Mouse (Mus musculus) G1E-ER4 (cell line): ENCODE measurements around the gene Kdm6a. TPM values are rescaled to one million over a fixed set of nuclear protein-coding genes. Genes with fewer than 3 reads are reported as not detected.
A peak's percentile ranks its signal among the peaks of the same experiment; 100 is the strongest.

Experiments
- GATA1 ChIP-seq: IDR thresholded peaks from one replicate; pipeline ENCODE4 v1.8.0; 2012; ENCODE audit warnings: low read length, inconsistent platforms
- polyA plus RNA-seq: library from polyadenylated mRNA; stranded (reverse); fragments of >175 nt; gene quantifications from 2 replicates; pipeline ENCODE4 v1.2.3, GENCODE M21; 2012

Kdm6a gene
- 29.5 and 36.6 TPM in 2 replicates for polyA plus RNA-seq

DNA sequence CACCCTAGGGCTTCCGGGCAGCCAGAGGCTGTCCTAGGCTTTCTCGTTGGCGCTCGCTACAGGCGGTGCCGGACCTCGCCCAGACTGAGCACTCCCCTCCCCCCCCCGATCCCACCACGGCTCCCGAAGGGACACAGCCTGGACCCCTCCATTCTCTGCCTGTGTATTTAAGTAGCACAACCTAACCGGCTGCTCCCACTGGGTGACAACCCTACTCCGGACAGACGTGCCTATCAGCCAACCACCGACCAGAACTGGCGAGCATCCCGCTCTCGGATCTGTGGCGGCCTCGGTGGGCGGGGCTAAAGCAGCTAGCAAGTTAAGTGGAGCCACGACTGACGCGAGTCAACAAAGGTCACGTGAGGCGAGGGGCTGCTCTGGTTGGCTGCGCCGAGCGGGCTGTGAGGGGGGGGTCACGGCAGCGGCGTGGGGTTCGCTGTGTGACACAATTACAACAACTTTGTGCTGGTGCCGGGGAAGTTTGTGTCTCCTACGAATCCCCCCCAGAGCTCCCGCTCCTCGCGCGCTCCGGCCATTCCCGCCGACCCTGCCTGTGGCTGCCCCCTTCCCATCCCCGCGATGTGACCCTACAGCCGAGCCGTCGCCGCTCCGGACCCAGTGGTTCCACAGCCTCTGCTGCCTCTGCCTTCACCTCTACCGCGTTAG lies at the start of gene Kdm6a:
Kdm6a (plus strand) TSS at position 384 of the 666 bp plus-strand sequence.
- TF ChIP-seq GATA1, result no peak

DNA sequence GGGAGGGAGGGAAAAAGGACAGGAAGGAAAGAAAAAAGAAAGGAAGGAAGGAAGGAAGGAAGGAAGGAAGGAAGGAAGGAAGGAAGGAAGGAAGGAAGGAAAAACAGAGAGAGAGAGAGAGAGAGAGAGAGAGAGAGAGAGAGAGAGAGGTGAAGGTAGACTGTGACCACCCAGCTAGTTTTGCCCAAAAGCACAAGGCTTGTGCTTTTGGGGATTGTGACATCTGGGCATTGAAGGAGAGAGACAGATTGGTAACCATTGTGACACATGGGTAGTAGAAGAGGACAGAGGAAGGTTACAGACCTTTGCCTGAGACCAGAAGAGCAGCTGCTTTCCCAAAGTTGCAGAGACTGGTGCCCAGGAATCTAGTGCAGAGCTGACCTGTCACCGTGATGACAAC lies 16.8 kb upstream of the Kdm6a start, which contains the start of gene Dusp21:
Dusp21 (plus strand) TSS at position 301 of the 400 bp plus-strand sequence.
- no peak for TF ChIP-seq GATA1

DNA sequence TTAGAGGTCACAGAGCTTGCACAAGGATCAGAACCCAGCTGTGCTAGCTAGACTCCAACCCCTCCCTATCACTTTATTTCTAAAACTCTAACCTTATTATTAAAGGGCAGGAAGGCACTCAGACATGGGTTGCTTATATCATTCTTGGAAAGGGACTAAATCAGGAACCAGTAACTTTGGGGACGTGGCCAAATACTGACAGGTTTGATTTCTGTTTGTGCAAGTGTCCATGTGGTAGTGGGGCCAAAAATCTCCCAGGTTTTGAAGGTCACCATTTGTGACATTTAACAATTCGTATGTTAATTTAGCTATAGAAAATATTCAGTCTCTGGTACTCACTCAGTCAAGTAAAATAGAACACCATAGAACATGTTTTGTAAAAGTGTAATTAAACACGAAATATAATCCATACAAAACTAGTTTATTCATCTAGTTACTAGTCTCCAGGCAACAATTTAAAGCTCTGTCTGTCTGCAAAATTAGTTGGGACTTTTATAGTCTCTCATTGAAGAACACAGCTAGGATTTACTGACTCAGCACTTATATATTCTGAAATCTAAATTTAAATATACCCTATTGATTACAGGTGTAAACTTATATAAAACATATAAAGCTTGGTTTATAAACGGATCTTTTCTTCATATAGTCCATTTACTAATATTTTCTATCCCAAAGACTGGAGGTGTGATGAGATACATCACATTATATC lies 1.5 kb upstream of the Kdm6a start:
- no peak for TF ChIP-seq GATA1

DNA sequence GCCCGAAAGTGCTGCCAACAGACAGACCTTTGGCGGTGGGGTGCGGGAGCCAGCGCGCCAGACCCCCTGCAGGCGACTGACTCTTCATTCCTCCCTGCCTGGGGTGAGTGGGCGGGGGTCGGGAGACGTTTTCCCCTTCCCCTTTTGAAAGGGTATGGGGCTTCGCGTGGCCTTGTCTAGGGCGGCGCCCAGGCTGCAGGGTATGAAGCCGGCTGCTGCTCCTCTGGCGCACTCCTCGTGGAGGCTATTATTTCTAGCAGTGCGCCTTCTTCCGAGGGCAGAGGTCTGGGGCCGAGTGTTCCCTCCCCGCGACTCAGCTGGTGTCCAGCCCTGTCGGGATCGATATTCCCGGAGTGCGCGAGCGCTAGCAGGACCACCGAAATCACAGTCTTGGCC lies 581 bp upstream of the Kdm6a start:
- TF ChIP-seq GATA1, result no peak

GRCm38 (mm10) chrX:18162861-18163731 lies 721 bp downstream of the Kdm6a start:
- TF ChIP-seq GATA1, result no peak

GRCm38 (mm10) chrX:18163917-18164624 lies 1.7 kb downstream of the Kdm6a start:
- TF ChIP-seq GATA1, result no peak

DNA sequence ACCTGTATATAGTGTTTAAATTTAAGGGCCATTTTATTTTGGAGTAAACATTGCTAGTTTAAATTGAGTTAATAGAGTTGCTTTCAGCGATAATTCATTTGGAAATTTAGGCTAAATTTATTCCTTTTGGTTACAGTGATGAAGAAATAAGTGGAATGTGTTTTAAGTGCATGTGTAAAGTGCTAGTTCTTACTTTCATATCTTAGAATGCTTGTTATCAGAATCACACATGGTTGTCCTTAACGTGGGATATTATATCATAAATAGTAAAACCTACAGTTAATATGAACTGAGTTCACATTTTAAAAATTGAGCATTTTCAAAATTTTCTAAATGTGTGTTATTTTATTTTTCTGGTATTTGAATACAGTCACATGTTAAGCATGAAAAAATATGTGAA lies 2.7 kb downstream of the Kdm6a start:
- TF ChIP-seq GATA1, result no peak

DNA sequence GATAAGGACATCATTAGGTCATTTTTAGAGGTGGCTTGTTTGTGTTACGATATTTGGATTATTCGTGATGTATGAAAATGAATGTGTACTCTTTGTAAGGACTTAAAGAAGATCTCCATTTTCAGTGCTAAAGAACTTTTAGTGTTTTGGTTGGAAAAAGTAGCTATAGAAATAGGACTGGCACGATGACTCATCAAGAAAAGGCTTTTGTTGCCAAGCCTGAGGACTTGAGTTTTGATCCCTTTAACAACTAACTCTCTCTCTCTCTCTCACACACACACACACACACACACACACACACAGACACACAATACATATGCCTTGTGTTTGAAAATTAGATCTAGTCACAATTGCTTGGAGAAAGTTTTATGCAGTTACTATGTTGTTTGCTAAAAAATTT lies 4.6 kb downstream of the Kdm6a start:
- no peak for TF ChIP-seq GATA1

DNA sequence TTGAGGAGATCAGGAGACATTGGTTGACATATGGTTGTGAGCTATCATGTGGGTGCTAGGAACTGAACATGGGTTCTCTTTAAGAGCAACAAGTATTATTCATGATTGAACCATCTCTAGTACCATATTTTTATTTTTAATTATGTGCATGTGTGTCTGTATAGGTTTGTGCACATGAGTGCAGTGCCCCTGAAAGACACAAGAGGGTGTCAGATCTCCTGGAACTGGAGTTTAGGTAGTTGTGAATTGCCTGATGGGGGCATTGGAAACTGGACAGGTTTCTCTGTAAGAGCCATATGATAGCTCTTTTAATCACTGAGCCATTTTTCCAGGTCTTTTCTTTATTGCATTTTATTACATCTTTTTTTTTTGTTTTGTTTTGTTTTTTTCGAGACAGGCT lies 6.6 kb downstream of the Kdm6a start:
- no peak for TF ChIP-seq GATA1

GRCm38 (mm10) chrX:18174831-18175230 lies 12.5 kb downstream of the Kdm6a start:
- TF ChIP-seq GATA1, result no peak

- TF ChIP-seq GATA1, result no peak
Measured at GRCm38 (mm10) chrX:18177803-18178202, 15.4 kb downstream of the Kdm6a start.

GRCm38 (mm10) chrX:18179492-18179891 lies 17.1 kb downstream of the Kdm6a start:
- TF ChIP-seq GATA1, result peak; percentile 85

DNA sequence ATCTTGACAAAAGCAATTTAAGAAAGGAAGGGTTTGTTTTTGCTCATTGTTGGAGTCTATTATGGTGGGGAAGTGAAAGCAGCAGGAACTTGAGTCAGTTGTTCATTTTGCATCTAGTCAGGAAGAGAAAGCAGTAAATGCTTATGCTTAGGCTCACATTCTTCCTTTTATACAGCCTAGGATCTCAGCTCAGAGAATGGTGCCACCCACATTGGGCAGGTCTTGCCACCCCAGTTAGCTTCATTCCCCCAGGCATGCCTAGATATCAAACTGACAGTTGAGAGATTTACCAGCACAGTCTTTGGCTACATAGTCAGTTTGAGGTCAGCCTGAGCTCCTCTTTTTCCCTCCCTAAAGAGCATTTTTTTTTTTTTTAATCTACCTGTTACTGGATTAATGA lies 24.8 kb downstream of the Kdm6a start:
- no peak for TF ChIP-seq GATA1

DNA sequence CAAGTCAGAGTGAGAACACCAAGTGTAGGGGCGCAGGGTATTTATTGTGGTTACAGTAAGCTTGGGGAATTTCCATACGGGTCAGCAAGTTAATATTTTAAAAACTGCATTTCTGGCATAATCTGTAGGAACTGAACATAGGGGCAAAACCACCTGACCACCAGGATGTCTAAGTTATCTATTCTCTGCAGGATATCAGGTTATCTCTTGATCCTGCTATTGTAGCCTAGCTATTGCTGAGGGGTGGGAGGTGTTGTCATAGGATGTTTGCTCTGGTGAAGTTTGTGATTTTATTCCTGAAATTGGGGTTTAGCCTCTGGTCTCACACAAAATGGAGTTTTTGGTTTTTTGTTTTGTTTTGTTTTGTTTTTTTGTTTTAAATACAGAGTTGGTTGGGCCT lies 25.9 kb downstream of the Kdm6a start:
- TF ChIP-seq GATA1, result no peak

GRCm38 (mm10) chrX:18239572-18239971 lies 77.2 kb downstream of the Kdm6a start:
- no peak for TF ChIP-seq GATA1
